Mouse (Mus musculus) cortical plate, adult 2 months (tissue): Measurements from ENCODE around the gene Emid1.

ENCODE experiments used
- CTCF ChIP-seq: fragments of 200-500 bp; IDR thresholded peaks from 2 replicates; pipeline ENCODE4 v1.5.1; 2011; ENCODE audit warnings: mild to moderate bottlenecking, control low read depth, low read length; ENCODE audit not compliant: insufficient read depth; ENCODE audit errors: extremely low read depth
- POLR2A ChIP-seq: fragments of 200-500 bp; IDR thresholded peaks from 2 replicates; pipeline ENCODE4 v1.6.1; 2011; ENCODE audit warnings: mild to moderate bottlenecking, low read length, control low read depth; ENCODE audit not compliant: insufficient read depth; ENCODE audit errors: extremely low read depth

- TF ChIP-seq POLR2A (no peak), CTCF (no peak)
These were observed 23.0 kb downstream of the Emid1 start for GRCm38 (mm10) chr11:5129035-5129480.
